Mouse (Mus musculus): Measurements from ENCODE around the gene Bach1. TPM values are rescaled to one million over a fixed set of nuclear protein-coding genes. Genes with fewer than 3 reads are reported as not detected.

Bach1 gene
- polyA plus RNA-seq, 1 experiment from 2014 or later = 16.5 TPM

DNA sequence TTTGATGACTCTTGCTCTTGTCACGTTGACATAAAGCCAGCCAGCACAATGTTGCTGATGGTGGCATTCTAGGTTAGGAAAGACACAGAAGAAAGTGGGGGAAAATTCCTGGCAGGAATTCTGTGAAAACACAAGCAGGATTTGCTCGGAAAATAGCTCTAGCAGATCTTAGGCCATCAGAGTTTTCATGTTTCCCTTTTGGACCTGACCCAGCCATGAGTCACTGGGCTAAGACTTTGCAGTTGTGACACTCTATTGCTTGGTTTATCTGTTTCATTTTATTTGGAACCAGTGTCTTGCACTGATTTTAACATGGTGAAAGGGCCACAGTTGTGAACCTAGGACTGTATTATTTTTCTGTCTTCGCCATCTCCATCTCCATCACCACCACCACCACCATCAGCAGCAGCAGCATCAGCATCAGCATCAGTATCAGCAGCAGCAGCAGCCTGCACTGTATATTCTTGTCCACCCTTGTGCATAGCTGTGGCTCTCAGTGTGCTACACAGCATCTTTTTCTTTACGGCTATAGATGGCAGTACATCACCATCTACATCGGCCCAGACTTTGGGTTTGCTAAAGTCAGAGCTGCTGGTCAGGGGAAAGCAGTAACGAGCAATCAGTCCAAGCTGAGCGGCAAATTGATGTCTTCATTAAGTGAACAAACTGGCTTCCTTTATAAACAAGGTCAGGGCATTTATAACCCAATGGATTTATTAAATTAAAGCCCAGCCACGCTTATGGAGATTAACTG, 46.6 kb downstream of the Bach1 start:
- no peak for ATAC-seq (ENCODE audit: insufficient number of reproducible peaks, insufficient read depth, low FRiP score, low TSS enrichment, low read depth)

DNA sequence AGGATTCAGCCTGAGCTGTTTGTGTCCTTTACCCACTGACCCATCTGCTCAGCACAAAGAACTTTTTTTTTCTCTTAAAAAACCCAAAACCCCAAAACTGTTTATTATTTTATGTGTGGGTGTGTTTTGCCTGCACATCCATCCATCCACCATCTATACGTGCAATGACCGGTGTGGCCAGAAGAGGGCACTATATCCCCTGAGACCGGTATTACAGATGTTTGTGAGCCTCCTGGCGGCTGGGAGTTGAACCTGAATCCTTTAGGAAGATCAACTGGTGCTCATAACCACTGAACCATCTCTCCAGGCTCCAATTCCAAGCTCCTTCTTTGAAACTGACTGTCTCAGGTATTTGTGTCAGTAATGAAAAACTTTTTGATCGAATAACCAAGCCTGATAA, 48.0 kb downstream of the Bach1 start:
- Histone ChIP-seq H3K9me3 (peaks cover 3% of the 10 kb centered on the region; the same call in 1 of the 2 replicates), H3K9ac (no peak overlapping the region), H3K27ac (no peak overlapping the region), H3K36me3 (no peaks in the 10 kb centered on the region), H3K4me1 (no peaks in the 10 kb centered on the region), H3K27me3 (no peaks in the 10 kb centered on the region), H3K4me3 (no peak overlapping the region), H3K4me2 (no peak overlapping the region)
- WGBS = 23% methylated on average over 5 of the region's 5 CpGs
- ATAC-seq (ENCODE audit: insufficient number of reproducible peaks, insufficient read depth, low FRiP score, low TSS enrichment, low read depth) = no peak

More for the DNA sequence above, 46.6 kb downstream of the Bach1 start:
- Histone ChIP-seq H3K27ac (no peak overlapping the region), H3K27me3 (no peaks in the 10 kb centered on the region), H3K36me3 (no peaks in the 10 kb centered on the region), H3K4me2 (no peak overlapping the region), H3K9me3 (peaks cover 3% of the 10 kb centered on the region; the same call in 1 of the 2 replicates), H3K4me1 (no peaks in the 10 kb centered on the region), H3K9ac (no peak overlapping the region), H3K4me3 (no peak overlapping the region)
- whole genome bisulfite sequencing = 75% methylated on average over 8 of the region's 8 CpGs

DNA sequence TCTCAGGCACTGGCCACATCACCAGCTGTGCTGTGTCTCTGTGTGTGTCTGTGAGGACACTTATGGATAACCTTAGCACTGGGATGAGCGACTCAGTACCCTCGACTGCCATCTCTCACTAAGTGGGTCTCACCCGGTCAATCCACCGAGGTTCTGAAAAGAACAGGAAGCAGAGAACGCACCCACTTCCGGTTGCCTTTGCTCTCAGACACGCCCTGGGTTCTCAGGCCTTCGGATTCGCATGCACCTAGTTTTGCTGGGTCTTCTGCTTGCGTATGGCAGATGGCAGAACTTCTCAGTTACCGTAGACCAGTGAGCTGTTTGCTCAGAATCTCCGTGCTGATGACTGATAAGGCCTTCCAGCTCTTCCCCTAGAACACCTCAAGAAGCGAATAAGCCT, 52.5 kb downstream of the Bach1 start:
- ATAC-seq (ENCODE audit: insufficient number of reproducible peaks, insufficient read depth, low FRiP score, low TSS enrichment, low read depth) = no peak
- Histone ChIP-seq H3K4me3 (no peak overlapping the region), H3K27me3 (no peaks in the 10 kb centered on the region), H3K9ac (no peak overlapping the region), H3K27ac (no peak overlapping the region), H3K4me2 (no peak overlapping the region), H3K4me1 (no peaks in the 10 kb centered on the region), H3K9me3 (peaks cover 3% of the 10 kb centered on the region; the same call in 1 of the 2 replicates), H3K36me3 (no peaks in the 10 kb centered on the region)
- 92% methylated on average over 13 of the region's 13 CpGs for WGBS

DNA sequence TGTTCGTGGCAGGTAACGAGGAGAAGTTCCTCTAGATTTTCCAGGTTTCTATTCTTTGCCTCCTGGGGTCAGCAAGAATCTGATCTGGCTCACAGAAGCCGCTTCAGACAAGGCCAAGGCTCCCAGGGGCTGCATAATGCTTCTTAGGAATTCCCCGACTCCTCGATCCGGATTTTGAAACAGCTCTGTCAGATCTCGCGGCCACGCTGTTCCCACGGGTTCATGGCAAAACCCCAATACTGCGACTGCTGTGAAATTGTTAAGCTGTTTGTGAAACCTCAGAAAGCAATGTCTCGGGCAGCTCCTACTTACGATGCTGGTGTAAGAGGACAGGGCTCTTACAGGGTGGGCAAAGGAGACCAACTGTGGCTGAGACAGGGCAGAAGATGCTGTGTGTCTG, 53.7 kb downstream of the Bach1 start:
- WGBS = 59% methylated on average over 13 of the region's 13 CpGs
- peaks cover 3% of the 10 kb centered on the region; the same call in 1 of the 2 replicates for H3K9me3 ChIP-seq
- H3K4me3 ChIP-seq = no peak overlapping the region
- no peak overlapping the region for H3K9ac ChIP-seq
- no peaks in the 10 kb centered on the region for H3K36me3 ChIP-seq
- no peaks in the 10 kb centered on the region for H3K27me3 ChIP-seq
- no peak overlapping the region for H3K4me2 ChIP-seq
- H3K27ac ChIP-seq = no peak overlapping the region
- ATAC-seq (ENCODE audit: insufficient number of reproducible peaks, insufficient read depth, low FRiP score, low TSS enrichment, low read depth) = no peak
- no peaks in the 10 kb centered on the region for H3K4me1 ChIP-seq

DNA sequence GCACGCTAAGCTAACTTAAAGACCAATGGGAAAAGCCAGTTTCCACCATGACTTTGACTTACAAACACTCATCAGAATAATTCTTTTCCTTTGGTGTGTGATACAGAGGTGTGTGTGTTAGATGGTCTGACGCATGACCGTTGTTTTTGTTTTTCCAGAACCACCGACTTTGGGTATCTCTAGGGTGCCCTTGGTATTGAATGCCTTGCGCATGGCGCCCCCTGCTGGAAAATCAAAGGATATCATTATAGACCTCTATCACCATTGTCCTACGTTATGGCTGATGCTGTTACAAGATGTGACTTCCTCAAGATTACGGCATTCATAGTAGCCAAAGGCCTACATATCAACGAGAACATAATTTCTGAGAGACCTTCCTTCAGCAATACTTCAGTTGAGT, 56.1 kb downstream of the Bach1 start:
- WGBS = 71% methylated on average over 9 of the region's 9 CpGs
- Histone ChIP-seq H3K4me1 (no peaks in the 10 kb centered on the region), H3K9ac (no peak overlapping the region), H3K27me3 (no peaks in the 10 kb centered on the region), H3K27ac (no peak overlapping the region), H3K36me3 (no peaks in the 10 kb centered on the region), H3K4me3 (no peak overlapping the region), H3K9me3 (no peaks in the 10 kb centered on the region), H3K4me2 (no peak overlapping the region)
- ATAC-seq (ENCODE audit: insufficient number of reproducible peaks, insufficient read depth, low FRiP score, low TSS enrichment, low read depth) = peak; percentile 43; the same call in 1 of the 2 replicates

DNA sequence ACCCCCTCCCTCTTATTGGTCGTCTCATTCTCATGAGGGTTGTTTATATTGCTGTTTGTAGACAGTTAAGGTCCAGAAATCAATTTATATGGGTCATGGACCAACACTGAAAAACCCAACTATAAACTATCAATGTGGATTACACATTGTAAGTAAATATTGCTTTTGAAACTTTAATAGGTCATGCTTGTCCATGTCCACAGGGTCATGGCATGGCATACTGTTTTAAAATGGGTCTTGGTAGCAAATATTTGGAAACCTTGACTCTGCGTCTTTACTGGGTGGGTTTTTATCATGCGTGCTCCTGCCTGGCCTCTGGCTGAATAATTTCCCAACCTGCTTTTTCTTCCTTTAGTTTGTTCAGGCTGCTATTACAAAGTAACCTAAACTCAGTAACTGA, 57.2 kb downstream of the Bach1 start:
- no peak overlapping the region for H3K4me2 ChIP-seq
- no peak overlapping the region for H3K4me3 ChIP-seq
- H3K27ac ChIP-seq = no peak overlapping the region
- H3K36me3 ChIP-seq = no peaks in the 10 kb centered on the region
- no peaks in the 10 kb centered on the region for H3K9me3 ChIP-seq
- 79% methylated on average over 3 of the region's 3 CpGs for WGBS
- no peak overlapping the region for H3K9ac ChIP-seq
- no peaks in the 10 kb centered on the region for H3K4me1 ChIP-seq
- no peaks in the 10 kb centered on the region for H3K27me3 ChIP-seq
- no peak for ATAC-seq (ENCODE audit: insufficient number of reproducible peaks, insufficient read depth, low FRiP score, low TSS enrichment, low read depth)

DNA sequence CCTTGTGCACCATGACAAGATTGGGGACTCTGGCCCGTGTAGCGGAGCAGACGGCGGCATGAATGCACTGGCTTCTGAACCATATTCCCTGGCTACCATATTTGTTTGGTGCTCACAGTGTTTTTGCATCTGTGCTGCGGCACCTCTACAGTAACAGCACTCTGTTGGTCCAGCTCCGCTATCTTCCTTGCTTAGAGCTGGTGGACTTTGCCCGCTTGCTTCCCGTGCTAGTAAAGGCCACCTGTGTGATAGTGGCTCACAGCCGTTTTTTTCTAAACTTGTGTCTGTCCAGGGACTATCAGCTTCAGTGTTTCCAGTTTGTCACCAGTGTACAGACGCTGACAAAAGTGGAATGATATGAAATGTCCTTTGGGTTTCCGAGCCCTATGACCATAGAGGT, 59.3 kb downstream of the Bach1 start:
- Histone ChIP-seq H3K27me3 (no peaks in the 10 kb centered on the region), H3K4me2 (no peak overlapping the region), H3K4me3 (no peak overlapping the region), H3K9ac (no peak overlapping the region), H3K36me3 (no peaks in the 10 kb centered on the region), H3K9me3 (no peaks in the 10 kb centered on the region), H3K27ac (no peak overlapping the region), H3K4me1 (no peaks in the 10 kb centered on the region)
- ATAC-seq (ENCODE audit: insufficient number of reproducible peaks, insufficient read depth, low FRiP score, low TSS enrichment, low read depth) = no peak
- WGBS = 93% methylated on average over 11 of the region's 11 CpGs

DNA sequence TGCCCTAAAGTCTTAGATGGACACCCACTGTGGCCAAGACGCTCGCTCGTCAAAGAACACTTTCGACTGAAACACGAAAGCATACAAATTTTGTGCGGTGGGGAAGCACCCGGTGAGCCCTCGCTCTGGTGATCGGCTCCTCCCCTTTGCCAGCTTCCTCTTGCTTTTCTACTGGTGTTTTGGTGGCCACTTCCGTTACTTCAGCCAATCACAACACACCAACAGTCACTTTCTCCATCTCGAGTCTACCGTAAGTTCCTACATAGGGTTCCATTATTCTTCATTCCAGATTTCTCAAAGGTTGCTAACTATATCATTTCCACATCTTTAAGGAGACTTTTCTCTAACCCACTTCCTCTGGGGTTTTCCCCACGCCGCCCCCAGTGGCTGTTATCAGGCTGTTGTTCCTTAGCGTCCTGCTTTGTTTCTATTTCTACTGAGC, 65.9 kb downstream of the Bach1 start:
- Histone ChIP-seq H3K4me3 (no peak overlapping the region), H3K4me1 (no peaks in the 10 kb centered on the region), H3K27ac (no peak overlapping the region), H3K4me2 (no peak overlapping the region), H3K27me3 (no peaks in the 10 kb centered on the region), H3K9ac (no peak overlapping the region), H3K36me3 (no peaks in the 10 kb centered on the region), H3K9me3 (no peaks in the 10 kb centered on the region)
- 91% methylated on average over 15 of the region's 15 CpGs for WGBS
- no peak for ATAC-seq (ENCODE audit: insufficient number of reproducible peaks, insufficient read depth, low FRiP score, low TSS enrichment, low read depth)

DNA sequence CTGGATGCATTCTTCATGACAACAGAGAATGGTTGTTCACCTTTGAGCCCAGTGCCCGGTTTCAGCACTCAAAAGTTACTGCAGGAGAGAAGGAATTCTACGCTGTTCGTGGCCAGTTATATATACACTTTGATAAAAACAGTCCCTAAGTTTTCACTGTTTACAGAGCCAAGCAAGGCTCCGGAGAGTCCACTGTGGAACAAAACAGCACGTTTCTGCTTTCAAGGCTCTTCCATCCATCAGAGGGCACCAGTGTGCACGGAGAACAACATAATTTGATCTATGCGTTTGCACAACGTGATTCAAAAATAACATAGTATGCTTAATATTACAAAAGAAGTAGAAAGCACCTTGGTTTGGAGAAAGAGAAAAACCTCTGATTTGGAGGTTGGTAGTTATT, 67.2 kb downstream of the Bach1 start:
- H3K4me3 ChIP-seq = no peak overlapping the region
- H3K9me3 ChIP-seq = no peaks in the 10 kb centered on the region
- no peak overlapping the region for H3K27ac ChIP-seq
- no peak overlapping the region for H3K9ac ChIP-seq
- no peaks in the 10 kb centered on the region for H3K36me3 ChIP-seq
- no peak overlapping the region for H3K4me2 ChIP-seq
- no peaks in the 10 kb centered on the region for H3K4me1 ChIP-seq
- ATAC-seq (ENCODE audit: insufficient number of reproducible peaks, insufficient read depth, low FRiP score, low TSS enrichment, low read depth) = no peak
- 59% methylated on average over 8 of the region's 8 CpGs for WGBS
- H3K27me3 ChIP-seq = no peaks in the 10 kb centered on the region

DNA sequence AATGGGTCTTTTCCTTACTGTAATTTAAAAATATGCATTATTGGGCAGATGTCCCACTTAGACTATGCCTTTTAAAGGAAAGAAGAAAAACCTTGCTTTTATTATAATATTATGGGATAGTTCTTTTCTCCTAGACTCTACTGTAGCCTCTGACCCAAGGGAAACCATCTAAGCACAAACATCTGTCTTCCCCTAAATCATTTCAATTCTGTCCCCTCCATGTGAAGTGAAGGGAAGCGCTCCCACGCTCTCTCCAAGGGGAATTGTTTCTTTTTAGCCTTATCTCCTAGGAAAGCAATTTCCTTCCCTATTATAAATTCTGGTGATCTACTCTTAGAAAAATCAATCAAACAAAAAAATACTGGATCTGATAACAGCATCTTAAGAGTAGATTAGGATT, 71.8 kb downstream of the Bach1 start:
- Histone ChIP-seq H3K4me1 (no peaks in the 10 kb centered on the region), H3K4me2 (no peak overlapping the region), H3K27me3 (no peaks in the 10 kb centered on the region), H3K9ac (no peak overlapping the region), H3K9me3 (no peaks in the 10 kb centered on the region), H3K27ac (no peak overlapping the region), H3K36me3 (no peaks in the 10 kb centered on the region), H3K4me3 (no peak overlapping the region)
- ATAC-seq (ENCODE audit: insufficient number of reproducible peaks, insufficient read depth, low FRiP score, low TSS enrichment, low read depth) = no peak
- 58% methylated on average over 2 of the region's 2 CpGs for WGBS

DNA sequence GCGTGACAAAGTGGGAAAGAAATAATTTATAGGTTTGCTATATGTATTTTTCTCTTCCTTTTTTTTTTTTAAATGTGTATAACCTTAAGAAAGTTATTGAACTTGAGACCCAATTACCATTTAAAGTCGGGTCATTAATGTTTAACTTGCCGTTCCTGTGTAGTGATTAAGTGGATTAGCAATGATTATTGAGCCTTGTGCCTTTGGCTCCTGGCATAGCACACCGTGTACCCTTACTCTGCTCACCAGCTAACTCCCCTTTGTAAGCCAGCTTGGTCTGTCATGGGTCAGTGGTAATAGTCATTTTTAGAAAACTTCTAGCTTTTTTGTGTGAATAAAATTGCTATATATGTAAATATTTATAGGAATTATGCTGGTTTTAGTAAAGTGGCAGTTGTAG, 73.2 kb downstream of the Bach1 start:
- Histone ChIP-seq H3K4me2 (no peak overlapping the region), H3K9ac (no peak overlapping the region), H3K36me3 (no peaks in the 10 kb centered on the region), H3K9me3 (no peaks in the 10 kb centered on the region), H3K4me3 (no peak overlapping the region), H3K27me3 (no peaks in the 10 kb centered on the region), H3K27ac (no peak overlapping the region), H3K4me1 (no peaks in the 10 kb centered on the region)
- 78% methylated on average over 4 of the region's 4 CpGs for WGBS
- ATAC-seq (ENCODE audit: insufficient number of reproducible peaks, insufficient read depth, low FRiP score, low TSS enrichment, low read depth) = no peak

DNA sequence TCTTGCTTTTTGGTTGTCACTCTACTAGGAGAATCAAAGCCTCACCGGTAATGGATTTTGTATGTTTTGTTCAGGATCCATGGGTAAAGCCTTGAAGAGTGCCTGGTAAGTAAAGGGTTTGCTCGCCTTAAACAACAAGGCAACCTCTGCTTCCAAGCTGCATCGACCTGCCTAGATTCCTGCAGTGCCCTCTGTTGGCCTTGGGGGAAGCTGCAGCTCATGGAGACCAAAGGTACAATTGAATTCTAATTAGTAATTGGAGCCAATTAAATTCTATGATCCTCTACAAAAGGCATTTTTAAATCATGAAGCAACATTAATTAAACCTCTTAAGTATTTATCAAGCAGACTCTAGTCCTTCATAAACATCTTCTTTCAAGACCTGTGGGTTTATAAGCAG, 75.7 kb downstream of the Bach1 start:
- Histone ChIP-seq H3K36me3 (no peaks in the 10 kb centered on the region), H3K27ac (no peak overlapping the region), H3K27me3 (no peaks in the 10 kb centered on the region), H3K4me1 (no peaks in the 10 kb centered on the region), H3K9ac (no peak overlapping the region), H3K4me2 (no peak overlapping the region), H3K4me3 (no peak overlapping the region), H3K9me3 (no peaks in the 10 kb centered on the region)
- ATAC-seq (ENCODE audit: insufficient number of reproducible peaks, insufficient read depth, low FRiP score, low TSS enrichment, low read depth) = no peak
- 68% methylated on average over 3 of the region's 3 CpGs for WGBS
